Mouse (Mus musculus) kidney, adult 2 months (tissue): ENCODE measurements around the gene Stard7. TPM values are rescaled to one million over a fixed set of nuclear protein-coding genes. Genes with fewer than 3 reads are reported as not detected.

Source experiments
- DNase-seq: peaks from one replicate; pipeline ENCODE4 v3.0.0; 2021
- H3K27ac ChIP-seq: fragments of 200-500 bp; 2 replicates; pipeline ENCODE4 v1.5.1; 2012; ENCODE audit warnings: low read depth, low read length, control low read depth, inconsistent platforms; ENCODE audit not compliant: insufficient read depth
- H3K27me3 ChIP-seq: fragments of 200-500 bp; replicated peaks from 2 replicates; pipeline ENCODE4 v1.6.1; 2012; ENCODE audit warnings: mild to moderate bottlenecking, moderate library complexity, low read length, inconsistent platforms; ENCODE audit not compliant: control insufficient read depth, insufficient read depth
- H3K36me3 ChIP-seq: fragments of 200-500 bp; 2 replicates; pipeline ENCODE4 v1.6.1; 2012; ENCODE audit warnings: mild to moderate bottlenecking, moderate library complexity, low read length, inconsistent platforms; ENCODE audit not compliant: control insufficient read depth, insufficient read depth
- H3K4me1 ChIP-seq: fragments of 200-500 bp; 2 replicates; pipeline ENCODE4 v1.6.1; 2011; ENCODE audit warnings: low read length; ENCODE audit not compliant: control insufficient read depth, insufficient read depth
- H3K4me3 ChIP-seq: fragments of 200-500 bp; 2 replicates; pipeline ENCODE4 v1.5.1; 2011; ENCODE audit warnings: mild to moderate bottlenecking, low read depth, low read length, control low read depth; ENCODE audit not compliant: insufficient read depth
- CTCF ChIP-seq: fragments of 200-500 bp; conservative IDR thresholded peaks from 2 replicates; pipeline ENCODE4 v1.5.1; 2011; ENCODE audit warnings: low read depth, mild to moderate bottlenecking, control low read depth, low read length, moderate library complexity, mixed read lengths; ENCODE audit not compliant: insufficient read depth, insufficient read length
- POLR2A ChIP-seq: fragments of 200-500 bp; IDR thresholded peaks from one replicate; pipeline ENCODE4 v1.6.1; 2011; ENCODE audit warnings: low read depth, low read length, control low read depth
- WGBS: fragments of 180-500 bp; shearing (Covaris S2); methylation state at CpG from one replicate; pipeline ENCODE4 v1.1.7; 2018; 5-methylcytosine and 5-hydroxymethylcytosine counted together
- polyA plus RNA-seq: library from polyadenylated mRNA; depleted of rRNA; stranded (reverse); fragments of >200 nt; gene quantifications from 2 replicates; pipeline ENCODE4 v1.2.3, GENCODE M21; 2012; rRNA removed

Stard7 gene
- polyA plus RNA-seq, 1 experiment = 62.2 TPM

GRCm38 (mm10) chr2:127339262-127339661, 69.2 kb downstream of the Stard7 start:
- H3K36me3 ChIP-seq = no peaks in the 10 kb centered on the region
- no peak overlapping the region for H3K4me3 ChIP-seq
- H3K27ac ChIP-seq = no peak overlapping the region
- H3K4me1 ChIP-seq = no peaks in the 10 kb centered on the region
- 86% methylated on average over 6 of the region's 6 CpGs for WGBS
- TF ChIP-seq POLR2A (no peak), CTCF (no peak)
- H3K27me3 ChIP-seq = no peaks in the 10 kb centered on the region
- no peak for DNase-seq

GRCm38 (mm10) chr2:127341159-127341558, 71.1 kb downstream of the Stard7 start:
- TF ChIP-seq POLR2A (no peak), CTCF (peak; percentile 82)
- no peak overlapping the region for H3K27ac ChIP-seq
- DNase-seq = peak; percentile 63
- 5% methylated on average over 3 of the region's 3 CpGs for WGBS
- no peaks in the 10 kb centered on the region for H3K4me1 ChIP-seq
- H3K36me3 ChIP-seq = no peaks in the 10 kb centered on the region
- no peak overlapping the region for H3K4me3 ChIP-seq
- H3K27me3 ChIP-seq = no peaks in the 10 kb centered on the region

- Histone ChIP-seq H3K27me3 (no peaks in the 10 kb centered on the region), H3K4me3 (no peak overlapping the region), H3K36me3 (no peaks in the 10 kb centered on the region), H3K4me1 (no peaks in the 10 kb centered on the region), H3K27ac (no peak overlapping the region)
- WGBS = 100% methylated on average over 1 of the region's 1 CpGs
- TF ChIP-seq POLR2A = no peak
- peak; percentile 52 for TF ChIP-seq CTCF
- DNase-seq = no peak
These were observed 76.3 kb downstream of the Stard7 start for GRCm38 (mm10) chr2:127346334-127346733.

- no peak overlapping the region for H3K27ac ChIP-seq
- no peaks in the 10 kb centered on the region for H3K36me3 ChIP-seq
- H3K4me3 ChIP-seq = no peak overlapping the region
- H3K4me1 ChIP-seq = no peaks in the 10 kb centered on the region
- no peak for TF ChIP-seq CTCF
- TF ChIP-seq POLR2A = no peak
- DNase-seq = no peak
- 55% methylated on average over 13 of the region's 13 CpGs for WGBS
- no peaks in the 10 kb centered on the region for H3K27me3 ChIP-seq
These were observed 77.3 kb downstream of the Stard7 start for GRCm38 (mm10) chr2:127347147-127347985.

Other genes with a start within 250 kb of the Stard7 start
- gene Blvra, start 199.6 kb upstream of the Stard7 start, polyA plus RNA-seq = 30.1 and 43.3 TPM in 2 replicates
- 0.34 and 0.61 TPM in 2 replicates for gene Ncaph, start 136.3 kb upstream of the Stard7 start, polyA plus RNA-seq
- 17.3 and 17.7 TPM in 2 replicates for gene Itpripl1, start 126.8 kb upstream of the Stard7 start, polyA plus RNA-seq
- gene 1810024B03Rik, start 61.9 kb upstream of the Stard7 start, polyA plus RNA-seq = 2.8 TPM in 2 replicates
- gene Snrnp200, start 61.8 kb upstream of the Stard7 start, polyA plus RNA-seq = 45.9 and 46.8 TPM in 2 replicates
- 101 and 114 TPM in 2 replicates for gene Ciao1, start 22.4 kb upstream of the Stard7 start, polyA plus RNA-seq
- 90.0 and 105 TPM in 2 replicates for gene Tmem127, start 22.3 kb upstream of the Stard7 start, polyA plus RNA-seq
- 1.0 and 5.7 TPM in 2 replicates for gene Dusp2, start 65.9 kb downstream of the Stard7 start, polyA plus RNA-seq
- gene Astl, start 68.4 kb downstream of the Stard7 start, polyA plus RNA-seq = not detected in 2 replicates
- 64.7 and 68.2 TPM in 2 replicates for gene Adra2b, start 93.0 kb downstream of the Stard7 start, polyA plus RNA-seq
- gene Gpat2, start 155.0 kb downstream of the Stard7 start, polyA plus RNA-seq = 1.4 and 1.9 TPM in 2 replicates
- 71.9 and 86.5 TPM in 2 replicates for gene Fahd2a, start 174.3 kb downstream of the Stard7 start, polyA plus RNA-seq